Mouse (Mus musculus): ENCODE measurements around the gene Gpatch1. TPM values are rescaled to one million over a fixed set of nuclear protein-coding genes. Genes with fewer than 3 reads are reported as not detected.

Gpatch1 gene
- 7.7 TPM for polyA plus RNA-seq (2014; fragmentation: Illumina TruSeq; extraction: RNeasy Lipid Tissue Mini Kit (QIAGEN cat#74804))

GRCm38 (mm10) chr7:35317729-35318609, at the start of gene Gpatch1:
Gene Gpatch1, minus strand, starts transcription at chr7:35318440.

GRCm38 (mm10) chr7:35333692-35334526, 15.7 kb upstream of the Gpatch1 start, which contains the start of gene Rhpn2:
Gene Rhpn2, plus strand, starts transcription at chr7:35334170.

Other genes with a start within 250 kb of the Gpatch1 start
- gene Cebpa, start 199.1 kb downstream of the Gpatch1 start, polyA plus RNA-seq (2014; fragmentation: Illumina TruSeq; extraction: RNeasy Lipid Tissue Mini Kit (QIAGEN cat#74804)), result 16.8 TPM
- gene Slc7a10, start 132.1 kb downstream of the Gpatch1 start, polyA plus RNA-seq (2014; fragmentation: Illumina TruSeq; extraction: RNeasy Lipid Tissue Mini Kit (QIAGEN cat#74804)), result not detected
- gene Lrp3, start 102.9 kb downstream of the Gpatch1 start, polyA plus RNA-seq (2014; fragmentation: Illumina TruSeq; extraction: RNeasy Lipid Tissue Mini Kit (QIAGEN cat#74804)), result 0.20 TPM
- gene Rhpn2, start 15.7 kb upstream of the Gpatch1 start, polyA plus RNA-seq (2014; fragmentation: Illumina TruSeq; extraction: RNeasy Lipid Tissue Mini Kit (QIAGEN cat#74804)), result 25.4 TPM
- 3.4 TPM for gene Faap24, start 78.4 kb upstream of the Gpatch1 start, polyA plus RNA-seq (2014; fragmentation: Illumina TruSeq; extraction: RNeasy Lipid Tissue Mini Kit (QIAGEN cat#74804))
- gene Cep89, start 78.6 kb upstream of the Gpatch1 start, polyA plus RNA-seq (2014; fragmentation: Illumina TruSeq; extraction: RNeasy Lipid Tissue Mini Kit (QIAGEN cat#74804)), result 22.4 TPM
- gene Slc7a9, start 130.4 kb upstream of the Gpatch1 start, polyA plus RNA-seq (2014; fragmentation: Illumina TruSeq; extraction: RNeasy Lipid Tissue Mini Kit (QIAGEN cat#74804)), result not detected
- gene Tdrd12, start 219.3 kb upstream of the Gpatch1 start, polyA plus RNA-seq (2014; fragmentation: Illumina TruSeq; extraction: RNeasy Lipid Tissue Mini Kit (QIAGEN cat#74804)), result 10.5 TPM
- 166 TPM for gene Nudt19, start 237.9 kb upstream of the Gpatch1 start, polyA plus RNA-seq (2014; fragmentation: Illumina TruSeq; extraction: RNeasy Lipid Tissue Mini Kit (QIAGEN cat#74804))